Mouse (Mus musculus) kidney, adult 18-20 months (tissue): ENCODE results near the gene Mlxipl.

Experiments used
- DNase-seq: peaks from one replicate; pipeline ENCODE4 v3.0.0; 2021

The Mlxipl gene

DNA sequence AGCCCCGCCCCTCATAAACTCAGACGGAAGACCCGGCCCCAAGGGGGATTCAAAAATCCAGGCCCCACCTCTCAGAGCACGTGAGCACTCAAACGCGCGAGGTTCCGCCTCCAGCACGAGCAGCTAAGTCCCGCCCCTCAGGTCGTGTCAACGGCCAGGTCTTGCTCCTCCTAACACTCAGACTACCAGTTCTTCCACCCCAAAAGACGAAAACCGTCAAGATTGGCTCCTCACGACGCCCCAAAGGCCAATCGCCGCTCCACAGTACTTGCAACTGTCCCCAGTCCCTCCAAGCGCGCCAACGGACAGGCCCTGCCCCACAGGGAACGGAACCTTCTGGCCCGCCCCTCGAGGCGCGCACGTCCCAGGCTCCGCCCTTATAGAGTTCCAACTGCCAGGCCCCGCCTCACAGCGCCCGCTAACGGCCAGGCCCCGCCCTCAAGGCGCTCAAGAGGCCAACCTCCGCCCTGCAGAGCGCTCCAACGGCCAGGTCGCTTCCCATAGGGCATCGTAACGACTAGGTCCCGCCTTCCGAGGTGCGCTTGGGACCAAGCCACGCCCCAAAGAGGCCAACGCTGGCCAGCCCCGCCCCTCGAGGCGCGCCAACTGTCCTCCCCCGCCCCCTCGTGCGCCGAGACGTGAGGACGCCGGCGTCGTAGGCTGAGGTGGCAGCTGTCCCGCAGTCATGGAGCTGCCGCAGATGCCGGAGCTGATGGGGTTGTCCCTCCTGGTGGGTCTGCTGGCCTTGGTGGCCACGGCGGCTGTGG lies 59.5 kb downstream of the Mlxipl start, which contains the start of gene Tbl2:
TSS of gene Tbl2 (plus strand) at position 605 of the 767 bp plus-strand sequence.
- DNase-seq: peak; percentile 99

DNA sequence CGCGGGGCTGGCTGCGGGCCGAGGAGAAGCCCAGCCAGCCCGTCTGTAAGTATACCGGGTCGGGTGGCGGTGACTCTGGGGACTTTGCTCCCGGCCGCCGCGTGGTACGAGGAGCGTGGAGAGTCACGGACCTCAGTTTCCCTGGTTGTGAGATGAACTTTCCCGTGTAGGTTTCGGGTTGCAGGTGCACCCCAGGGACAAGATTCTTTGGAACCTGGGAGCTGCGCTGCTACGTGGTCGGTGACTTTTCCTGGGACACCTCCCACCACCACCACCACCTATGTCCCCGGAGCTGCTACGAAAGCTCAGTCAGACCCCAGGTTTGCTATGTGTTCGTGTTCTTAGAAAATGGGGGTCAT lies 60.1 kb downstream of the Mlxipl start:
- no peak for DNase-seq

- DNase-seq: no peak
Measured at GRCm38 (mm10) chr5:135156496-135156895, 66.8 kb downstream of the Mlxipl start.

DNA sequence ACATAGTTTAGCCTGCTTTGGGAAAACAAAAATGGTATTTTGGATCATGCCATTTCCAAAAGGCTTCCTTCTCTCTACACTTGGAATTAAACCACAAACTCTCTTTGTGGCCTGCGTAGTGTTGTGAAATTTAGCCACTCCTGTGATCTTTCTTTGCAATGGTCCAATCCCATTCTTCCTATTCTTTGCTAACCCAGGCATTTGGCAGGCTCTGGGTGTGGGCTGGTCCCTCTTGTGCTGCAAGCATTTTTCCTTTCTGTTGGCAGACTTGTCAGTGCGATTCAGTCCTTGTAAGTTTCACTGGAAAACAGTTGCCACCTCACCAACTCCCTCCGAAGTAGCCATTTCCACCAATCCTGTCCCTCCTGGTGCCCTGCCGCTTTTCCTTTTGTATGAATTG lies 71.5 kb downstream of the Mlxipl start:
- peak; percentile 15 for DNase-seq

- DNase-seq: no peak
Measured at GRCm38 (mm10) chr5:135161650-135162049, 72.0 kb downstream of the Mlxipl start.

- DNase-seq: peak; percentile 61
Measured at GRCm38 (mm10) chr5:135162361-135162760, 72.7 kb downstream of the Mlxipl start.

- DNase-seq: peak; percentile 38
Measured at GRCm38 (mm10) chr5:135162821-135163220, 73.1 kb downstream of the Mlxipl start.

GRCm38 (mm10) chr5:135166909-135167308 lies 77.2 kb downstream of the Mlxipl start:
- DNase-seq: no peak

DNA sequence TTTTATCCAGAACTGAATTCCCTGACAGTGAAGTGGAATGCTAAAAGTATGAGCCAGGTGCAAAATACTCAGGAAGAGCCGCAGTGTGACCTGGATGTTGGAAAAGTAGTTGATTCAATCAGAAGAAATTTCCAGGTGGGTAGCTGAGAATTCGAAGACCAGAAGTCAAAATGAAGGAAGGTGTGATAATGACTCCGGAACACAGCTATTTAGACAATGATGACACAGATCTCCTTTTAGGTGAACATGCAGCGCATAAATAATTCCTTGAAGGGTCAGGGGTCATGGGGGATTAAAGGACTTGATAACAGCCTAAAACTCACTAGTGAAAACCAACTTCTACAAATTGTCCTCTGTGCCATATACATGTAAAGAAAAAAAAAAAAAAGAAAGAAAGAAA lies 77.8 kb downstream of the Mlxipl start:
- DNase-seq: no peak

GRCm38 (mm10) chr5:135168063-135169062 lies 78.7 kb downstream of the Mlxipl start, which contains the start of gene Bcl7b:
Bcl7b (plus strand) TSS chr5:135168283.
- DNase-seq: peak; percentile 96

DNA sequence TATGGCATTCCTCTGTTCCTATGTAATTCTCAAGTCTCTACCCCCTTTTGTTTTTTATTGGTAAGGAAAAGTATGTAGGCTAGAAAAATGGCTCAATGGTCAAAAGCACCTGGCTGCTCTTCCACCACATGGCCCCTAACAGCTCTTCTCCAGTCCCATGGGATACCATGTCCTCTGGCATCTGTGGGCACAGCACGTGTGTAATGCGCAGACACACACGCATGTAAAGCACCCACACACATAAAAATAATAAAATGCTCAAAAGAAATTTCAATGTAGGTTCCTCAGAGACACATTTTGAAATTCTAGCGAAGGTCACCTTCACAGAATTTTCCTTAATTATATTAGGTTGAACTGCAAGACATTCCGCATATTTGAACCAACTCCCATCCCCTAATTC lies 79.8 kb downstream of the Mlxipl start:
- DNase-seq: no peak

DNA sequence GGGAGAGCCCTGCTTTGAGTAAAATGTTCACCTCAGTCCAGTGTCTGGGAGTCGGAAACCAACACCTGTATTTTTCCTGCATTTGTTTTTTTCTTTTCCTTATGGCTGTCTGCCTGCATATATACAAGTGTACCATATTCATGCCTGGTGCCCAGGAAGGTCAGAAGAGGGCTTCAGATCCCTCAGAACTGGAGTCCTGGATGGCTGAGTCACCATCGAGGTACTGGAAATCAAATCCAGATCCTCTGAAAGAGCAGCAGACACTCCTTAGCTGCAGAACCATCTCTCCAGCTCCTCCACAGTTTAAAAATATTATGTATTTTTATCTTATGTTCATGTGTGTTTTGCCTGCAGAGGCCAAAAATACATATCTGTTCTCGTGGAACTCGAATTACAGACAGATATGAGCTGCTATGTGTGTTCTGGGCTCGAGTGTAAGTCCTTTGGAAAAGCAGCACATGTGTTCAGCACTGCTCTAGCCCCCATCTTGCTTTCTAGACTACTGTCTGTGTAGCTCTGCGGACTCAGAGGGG lies 82.1 kb downstream of the Mlxipl start:
- no peak for DNase-seq

GRCm38 (mm10) chr5:135172986-135173385 lies 83.3 kb downstream of the Mlxipl start:
- DNase-seq: no peak

- no peak for DNase-seq
Measured at GRCm38 (mm10) chr5:135175086-135175485, 85.4 kb downstream of the Mlxipl start.

DNA sequence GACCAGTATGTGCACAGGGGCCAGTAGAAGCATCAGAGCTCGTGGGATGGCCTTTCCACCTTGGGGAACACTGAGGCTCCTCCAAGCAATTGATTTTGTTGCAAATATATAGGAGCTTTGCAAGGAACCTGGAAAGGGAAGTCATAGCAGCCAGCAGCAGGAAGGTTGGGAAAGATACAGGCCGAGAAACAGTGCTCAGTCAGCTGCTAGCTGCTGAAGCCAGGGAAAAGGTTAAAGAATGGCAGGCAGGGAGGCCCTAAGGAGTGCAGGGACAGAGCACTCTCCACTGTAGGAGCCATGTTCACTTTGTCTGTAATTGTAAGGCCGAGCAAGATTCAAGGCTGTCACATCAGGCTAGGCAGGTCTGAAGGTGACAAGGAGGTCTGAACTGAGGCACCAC lies 88.8 kb downstream of the Mlxipl start:
- DNase-seq: no peak

DNA sequence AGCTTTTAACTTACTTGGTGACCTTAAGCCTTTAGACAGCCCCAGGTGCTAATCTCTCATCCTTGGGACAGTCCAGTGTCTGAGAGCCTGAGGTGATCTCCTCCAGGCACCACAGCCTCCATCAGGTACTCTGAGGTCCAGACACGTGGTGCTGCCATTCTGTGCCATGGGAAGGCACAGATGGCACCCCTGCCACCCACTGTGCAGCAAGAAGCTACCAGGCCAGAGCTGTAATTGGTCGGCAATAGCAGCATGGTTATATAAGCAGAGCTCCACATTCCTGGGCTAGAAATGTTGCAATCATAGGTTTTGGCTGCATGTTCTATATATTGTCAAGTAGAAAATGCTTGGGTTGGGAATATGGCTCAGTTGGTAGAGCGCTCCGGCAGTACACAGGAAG lies 89.3 kb downstream of the Mlxipl start:
- no peak for DNase-seq

GRCm38 (mm10) chr5:135179616-135180015 lies 89.9 kb downstream of the Mlxipl start:
- DNase-seq: no peak

DNA sequence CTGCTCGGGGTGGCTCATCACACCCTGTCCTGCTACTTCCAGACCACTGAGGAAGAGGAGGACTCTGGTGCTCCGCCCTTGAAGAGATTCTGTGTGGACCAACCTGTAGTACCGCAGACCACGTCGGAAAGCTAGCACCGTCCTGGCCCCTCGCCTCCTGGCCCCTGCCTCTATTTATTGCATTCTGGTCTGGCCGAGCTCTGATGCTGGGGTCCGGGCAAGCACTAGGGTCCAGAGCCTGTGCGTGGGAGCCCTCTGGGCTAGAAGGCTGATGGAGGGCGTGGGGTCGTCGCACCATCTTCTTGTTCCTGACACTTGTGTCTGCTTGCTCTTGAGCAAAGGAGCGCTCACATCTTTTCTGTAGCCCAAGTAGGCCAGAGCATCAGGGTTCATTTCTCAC lies 91.1 kb downstream of the Mlxipl start:
- no peak for DNase-seq

DNA sequence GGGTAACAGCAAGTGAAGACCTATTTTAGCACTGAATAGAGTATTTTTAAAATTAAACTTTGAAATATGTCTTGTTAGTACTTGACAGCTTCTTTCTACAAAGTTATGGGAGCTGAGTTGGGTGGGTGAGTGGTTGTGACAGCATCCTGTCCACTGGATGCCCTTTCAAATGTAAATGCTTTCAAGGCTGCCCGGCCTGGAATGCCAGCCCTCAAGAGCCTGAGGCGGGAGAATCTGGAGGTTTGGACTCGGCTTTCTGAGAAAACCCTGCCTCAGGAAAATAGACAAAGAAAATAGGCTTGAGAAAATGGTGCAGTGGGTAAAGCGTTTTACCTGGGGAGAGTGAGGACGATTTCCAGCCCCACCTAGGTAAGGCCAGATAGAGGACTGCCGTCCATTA lies 92.1 kb downstream of the Mlxipl start:
- no peak for DNase-seq

DNA sequence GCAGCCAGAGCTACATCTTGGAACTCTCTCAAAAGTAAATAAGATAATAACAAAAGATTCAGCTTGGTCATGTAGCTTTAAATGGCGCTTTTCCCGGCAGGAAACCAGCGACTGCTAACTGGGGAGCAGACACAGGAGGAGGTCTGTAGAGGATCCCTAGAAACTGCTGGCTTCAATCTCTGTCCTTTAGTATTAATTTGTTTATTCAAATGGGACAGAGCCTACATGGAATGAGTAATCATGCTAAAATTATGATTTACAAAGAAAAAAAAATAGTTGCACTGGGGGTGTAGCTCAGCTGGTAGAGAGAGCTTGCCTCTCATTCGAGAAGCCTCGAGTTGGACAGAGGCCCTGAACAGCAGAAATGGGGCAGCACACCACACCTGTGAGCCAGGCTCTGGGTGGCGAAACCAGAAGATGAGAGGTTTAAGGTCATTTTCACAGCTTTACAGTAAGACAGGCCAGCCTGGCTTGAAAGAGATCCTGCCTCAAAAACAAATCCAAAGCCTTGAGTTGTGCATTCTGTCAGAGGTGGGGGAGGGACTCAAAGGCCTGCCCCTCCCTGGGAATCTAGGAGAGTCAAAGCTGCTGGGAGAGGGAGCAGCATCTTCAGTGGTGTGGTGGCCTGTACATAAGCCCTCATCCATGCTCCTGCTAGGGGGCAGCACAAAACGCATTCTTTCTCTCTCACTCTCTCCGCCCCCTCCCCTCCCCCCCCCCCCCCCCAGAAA lies 93.6 kb downstream of the Mlxipl start:
- DNase-seq: no peak

DNA sequence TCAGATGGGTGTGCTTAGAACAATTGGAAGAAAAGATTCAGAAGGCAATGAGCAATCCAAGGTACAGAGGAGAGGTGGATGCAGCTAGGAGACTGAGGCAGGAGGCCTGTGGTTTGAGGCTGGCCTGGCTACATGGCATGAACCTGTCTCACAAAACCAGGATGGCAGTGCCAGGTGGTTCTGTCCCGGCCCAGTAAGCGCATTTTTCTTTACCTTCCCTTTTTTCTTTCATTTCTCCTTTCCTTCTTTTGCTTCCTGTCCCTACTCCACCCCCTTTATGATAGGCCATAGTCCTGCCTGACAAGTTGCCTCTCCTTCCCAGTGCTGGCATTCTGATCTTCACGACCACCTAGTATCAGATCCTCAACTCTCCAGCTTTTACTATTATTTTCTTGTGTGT lies 95.3 kb downstream of the Mlxipl start:
- DNase-seq: no peak

GRCm38 (mm10) chr5:135185596-135185995 lies 95.9 kb downstream of the Mlxipl start:
- DNase-seq: no peak

GRCm38 (mm10) chr5:135186231-135186620 lies 96.5 kb downstream of the Mlxipl start:
- no peak for DNase-seq
